Mouse (Mus musculus): ENCODE measurements around the gene Lypd8. TPM values are rescaled to one million over a fixed set of nuclear protein-coding genes. Genes with fewer than 3 reads are reported as not detected.

Lypd8 gene
- polyA plus RNA-seq (2021; fragmentation: Nextera tagmentation) = not detected in 2 replicates
- long read RNA-seq, experiment 1 = 0 reads
- long read RNA-seq, experiment 2 = 0 reads

DNA sequence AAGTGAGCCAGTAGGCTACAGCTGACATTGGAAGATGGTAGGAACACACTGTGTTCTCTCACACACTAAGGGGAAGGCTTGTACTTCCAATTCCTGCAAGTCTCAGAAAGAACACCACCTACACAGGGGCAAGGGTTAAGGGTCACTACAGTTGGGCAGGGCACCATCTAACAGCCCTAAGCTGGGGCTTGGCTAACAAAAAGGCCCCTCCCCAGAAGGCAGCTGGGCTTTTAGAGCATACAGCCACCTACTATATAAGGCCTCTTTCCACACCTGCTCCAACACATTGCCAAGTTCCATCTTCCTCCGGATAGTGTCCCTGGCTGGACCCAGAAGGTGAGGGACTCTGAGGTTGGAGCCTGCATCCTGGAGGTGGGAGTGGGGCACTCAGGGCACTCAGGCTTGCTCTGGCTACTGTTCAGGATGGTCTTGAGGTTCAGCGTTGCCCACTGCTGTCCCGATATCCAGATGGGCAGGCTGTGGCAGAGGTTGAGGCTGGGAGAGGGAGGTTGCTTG, at the start of gene Lypd8:
TSS of gene Lypd8 (plus strand) at position 281 of the 516 bp plus-strand sequence.

DNA sequence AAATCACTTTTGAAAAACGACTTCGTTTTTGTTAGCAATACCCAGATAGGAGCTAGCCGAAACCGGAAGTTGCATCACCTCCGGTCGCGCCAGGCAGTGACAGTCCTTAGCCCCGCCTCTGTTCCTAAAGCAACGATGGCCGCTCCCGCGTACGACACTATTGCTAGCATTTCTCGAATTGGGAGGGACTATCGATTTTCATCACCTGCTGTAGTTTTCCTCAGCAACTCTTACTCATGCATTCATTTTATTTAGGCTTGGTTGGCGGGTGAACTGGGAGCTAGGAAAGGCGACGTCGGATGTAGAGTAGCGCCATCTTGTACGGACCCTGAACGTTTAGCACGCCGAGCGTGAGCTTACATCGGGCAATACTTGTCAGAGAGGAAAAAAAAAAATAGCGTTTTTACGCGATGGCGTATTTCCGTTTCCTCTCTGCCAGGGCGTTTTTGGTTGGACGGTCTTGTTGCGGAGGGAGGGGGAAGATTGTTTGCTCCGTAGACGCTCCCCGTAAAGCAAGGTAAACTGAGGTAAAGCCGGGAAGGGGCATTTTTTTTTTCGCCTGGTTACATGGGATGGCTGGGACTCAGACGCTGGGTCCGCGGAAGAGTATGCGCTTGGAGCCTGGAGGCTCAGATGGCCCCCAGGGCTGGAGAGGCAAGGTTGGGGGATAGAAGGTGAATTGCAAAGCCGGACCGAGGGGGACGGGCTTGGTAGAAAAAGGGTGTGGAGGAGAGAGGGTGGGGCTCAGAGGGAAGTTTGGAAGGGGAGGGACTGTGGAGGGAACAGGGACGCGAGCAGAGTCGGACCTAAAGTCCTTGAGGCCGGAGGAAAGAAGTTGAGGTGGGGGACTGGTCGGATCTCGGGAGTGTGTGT, 48.3 kb upstream of the Lypd8 start, which contains the start of the genes Zfp672 and Sh3bp5l:
TSS of gene Zfp672 (minus strand) at position 64 of the 873 bp plus-strand sequence.
TSS of gene Sh3bp5l (plus strand) at position 449 of the 873 bp plus-strand sequence.

DNA sequence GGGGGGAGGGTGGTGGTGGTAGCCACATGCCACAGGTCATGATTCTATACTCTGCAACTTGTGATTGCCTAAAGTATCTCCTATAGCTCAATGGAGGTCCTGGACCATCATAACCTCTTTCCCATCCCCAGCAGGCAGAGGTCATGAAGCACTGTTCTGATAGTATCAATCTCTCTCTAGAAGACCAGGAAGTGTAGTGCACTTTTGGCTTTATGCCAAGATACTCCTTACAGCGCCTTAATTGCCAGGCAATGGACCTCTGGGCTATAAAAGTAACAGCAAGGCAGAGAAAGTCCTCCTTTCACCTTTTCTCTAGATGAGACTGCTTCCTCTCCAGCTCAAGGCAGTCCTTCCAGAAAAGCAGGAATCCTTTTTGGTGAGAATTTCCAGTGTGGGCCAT, 42.0 kb downstream of the Lypd8 start, which contains the start of gene 1810065E05Rik:
TSS of gene 1810065E05Rik (plus strand) at position 297 of the 400 bp plus-strand sequence.

DNA sequence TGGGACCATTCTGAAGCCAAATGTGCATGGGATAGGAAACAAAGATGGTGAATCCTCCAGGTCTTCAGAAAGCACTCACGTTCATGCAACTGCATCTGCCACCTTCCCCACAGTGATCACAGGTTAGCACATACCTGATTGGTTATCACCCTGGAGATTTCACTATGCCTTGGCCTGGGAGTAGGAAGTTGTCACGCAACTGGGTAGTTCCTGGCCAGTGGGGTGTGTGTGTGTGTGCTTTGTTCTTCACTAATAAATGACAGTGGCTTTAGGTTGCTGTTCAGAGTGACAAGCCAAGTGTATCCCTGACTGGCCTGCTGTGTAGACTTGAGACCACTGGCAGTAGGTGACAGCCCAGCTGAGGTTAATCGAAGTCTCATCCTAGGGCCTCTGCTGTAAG, 53.4 kb downstream of the Lypd8 start, which contains the start of gene Gm12253:
TSS of gene Gm12253 (plus strand) at position 301 of the 400 bp plus-strand sequence.

Other genes starting within 250 kb of the Lypd8 start
- 3.4 and 4.7 TPM in 2 replicates for gene Gemin5, start 210.5 kb upstream of the Lypd8 start, polyA plus RNA-seq (2021; fragmentation: Nextera tagmentation)
- 95.3 and 108 TPM in 2 replicates for gene Mrpl22, start 207.4 kb upstream of the Lypd8 start, polyA plus RNA-seq (2021; fragmentation: Nextera tagmentation)
- 7.1 and 8.1 TPM in 2 replicates for gene Igtp, start 179.5 kb upstream of the Lypd8 start, polyA plus RNA-seq (2021; fragmentation: Nextera tagmentation)
- gene Irgm2, start 179.4 kb upstream of the Lypd8 start, polyA plus RNA-seq (2021; fragmentation: Nextera tagmentation) = 1.2 and 1.6 TPM in 2 replicates
- not detected in 2 replicates for gene 4930438A08Rik, start 104.2 kb upstream of the Lypd8 start, polyA plus RNA-seq (2021; fragmentation: Nextera tagmentation)
- gene Zfp692, start 72.0 kb upstream of the Lypd8 start, polyA plus RNA-seq (2021; fragmentation: Nextera tagmentation) = 7.0 and 7.2 TPM in 2 replicates
- 34.9 and 35.5 TPM in 2 replicates for gene Zfp672, start 48.7 kb upstream of the Lypd8 start, polyA plus RNA-seq (2021; fragmentation: Nextera tagmentation)
- 19.7 and 25.5 TPM in 2 replicates for gene Sh3bp5l, start 48.3 kb upstream of the Lypd8 start, polyA plus RNA-seq (2021; fragmentation: Nextera tagmentation)
- gene 1810065E05Rik, start 42.1 kb downstream of the Lypd8 start, polyA plus RNA-seq (2021; fragmentation: Nextera tagmentation) = not detected in 2 replicates
- not detected in 2 replicates for gene Gm12253, start 53.5 kb downstream of the Lypd8 start, polyA plus RNA-seq (2021; fragmentation: Nextera tagmentation)
- not detected in 2 replicates for gene Lypd9, start 73.9 kb downstream of the Lypd8 start, polyA plus RNA-seq (2021; fragmentation: Nextera tagmentation)
- gene Olfr30, start 83.2 kb downstream of the Lypd8 start, polyA plus RNA-seq (2021; fragmentation: Nextera tagmentation) = not detected in 2 replicates
- gene Olfr332, start 113.5 kb downstream of the Lypd8 start, polyA plus RNA-seq (2021; fragmentation: Nextera tagmentation) = not detected in 2 replicates
- gene Olfr331, start 123.5 kb downstream of the Lypd8 start, polyA plus RNA-seq (2021; fragmentation: Nextera tagmentation) = not detected in 2 replicates
- not detected in 2 replicates for gene Olfr330, start 155.8 kb downstream of the Lypd8 start, polyA plus RNA-seq (2021; fragmentation: Nextera tagmentation)
- not detected in 2 replicates for gene Olfr329-ps, start 167.4 kb downstream of the Lypd8 start, polyA plus RNA-seq (2021; fragmentation: Nextera tagmentation)
- not detected in 2 replicates for gene Olfr328, start 176.6 kb downstream of the Lypd8 start, polyA plus RNA-seq (2021; fragmentation: Nextera tagmentation)
- not detected in 2 replicates for gene Olfr224, start 191.5 kb downstream of the Lypd8 start, polyA plus RNA-seq (2021; fragmentation: Nextera tagmentation)
- gene Olfr325, start 198.7 kb downstream of the Lypd8 start, polyA plus RNA-seq (2021; fragmentation: Nextera tagmentation) = not detected in 2 replicates
- gene Olfr324, start 216.1 kb downstream of the Lypd8 start, polyA plus RNA-seq (2021; fragmentation: Nextera tagmentation) = not detected in 2 replicates
- not detected in 2 replicates for gene 2210407C18Rik, start 237.0 kb downstream of the Lypd8 start, polyA plus RNA-seq (2021; fragmentation: Nextera tagmentation)